In the genomic region with DNA sequence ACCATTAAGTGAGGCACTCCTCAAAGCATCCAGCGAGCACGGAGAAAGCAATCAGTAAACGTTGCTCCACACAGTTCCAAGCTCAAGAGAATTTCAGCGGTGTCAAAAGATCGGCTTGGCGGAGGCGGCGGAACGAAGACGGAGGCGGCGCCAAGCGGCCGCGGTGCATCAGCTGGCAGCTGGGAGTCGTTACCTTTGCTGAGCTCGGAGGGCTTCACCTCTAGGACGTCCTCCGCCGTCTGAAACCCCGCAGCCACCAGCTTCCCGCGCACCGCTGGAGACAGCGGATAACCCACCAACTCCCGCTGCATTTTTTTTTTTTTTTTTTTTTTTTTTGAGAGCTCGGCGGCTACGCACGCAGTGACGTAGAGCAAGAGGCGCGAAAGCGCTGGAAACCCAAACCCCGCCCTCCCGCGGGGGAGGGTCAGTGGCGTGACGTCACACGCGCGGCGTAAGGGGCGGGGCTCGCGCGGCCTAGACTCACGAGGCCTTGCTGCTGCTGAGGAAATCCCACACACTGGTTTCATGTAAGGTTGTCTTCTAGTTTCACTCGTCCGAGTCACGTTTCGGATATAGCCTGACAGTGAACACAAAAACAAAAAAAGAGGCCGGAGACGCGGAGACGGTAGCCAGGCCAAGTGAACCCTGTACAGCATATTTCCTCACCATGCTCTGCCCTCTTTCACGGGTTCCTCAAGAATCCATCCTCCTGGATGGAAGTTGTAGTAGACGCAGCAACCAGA, we compare ENCODE assay signal across 8 mouse cellular contexts. TPM values are rescaled to one million over a fixed set of nuclear protein-coding genes. Genes with fewer than 3 reads are reported as not detected.
DNase-seq lines count a peak whose midpoint lies in the region; ATAC-seq and TF ChIP-seq lines count a peak whose summit lies in the region.

No protein-coding gene starts in this region.

- H3K27ac ChIP-seq in forebrain, postnatal 0 days (ENCODE audit: low read depth, low read length) = peak overlapping the region; percentile 90
- peak overlapping the region; percentile 96 for H3K27ac ChIP-seq in lung, embryonic 16.5 days (ENCODE audit: low read length)

- H3K4me3 ChIP-seq in G1E (ENCODE audit: low read depth, low read length) = peak overlapping the region; percentile 75
- H3K4me3 ChIP-seq in forebrain, postnatal 0 days (ENCODE audit: low read depth, low read length) = peak overlapping the region; percentile 60
- H3K4me3 ChIP-seq in lung, embryonic 16.5 days (ENCODE audit: low read length) = peak overlapping the region; percentile 60

- H3K36me3 ChIP-seq in G1E (replicated peaks) = peaks cover 2% of the 10 kb centered on the region
- H3K36me3 ChIP-seq in forebrain, postnatal 0 days (ENCODE audit: insufficient read depth) = no peaks in the 10 kb centered on the region
- 0 out of 2 replicates have a peak, but pooled peaks cover 2% of the 10 kb centered on the region for H3K36me3 ChIP-seq in lung, embryonic 16.5 days (ENCODE audit: control insufficient read depth, insufficient read depth, low read length)

- H3K4me2 ChIP-seq in forebrain, postnatal 0 days (ENCODE audit: low read depth) = peak overlapping the region; percentile 63
- H3K4me2 ChIP-seq in lung, embryonic 16.5 days (ENCODE audit: low read depth, low read length) = peak overlapping the region; percentile 75

- H3K9ac ChIP-seq in forebrain, postnatal 0 days = peak overlapping the region; percentile 71
- peak overlapping the region; percentile 85 for H3K9ac ChIP-seq in lung, embryonic 16.5 days (ENCODE audit: low read length)

- peaks cover 14% of the 10 kb centered on the region for H3K4me1 ChIP-seq in G1E (ENCODE audit: insufficient read depth, low read depth, low read length)
- H3K4me1 ChIP-seq in forebrain, postnatal 0 days (ENCODE audit: insufficient read depth) = peaks cover 5% of the 10 kb centered on the region; the same call in 1 of the 2 replicates
- peaks cover 5% of the 10 kb centered on the region; the same call in 1 of the 2 replicates for H3K4me1 ChIP-seq in lung, embryonic 16.5 days (replicated peaks; ENCODE audit: control insufficient read depth, insufficient read depth, low read length)

- no peaks in the 10 kb centered on the region for H3K9me3 ChIP-seq in G1E (replicated peaks)
- H3K9me3 ChIP-seq in forebrain, postnatal 0 days (ENCODE audit: low read length) = no peaks in the 10 kb centered on the region
- no peaks in the 10 kb centered on the region for H3K9me3 ChIP-seq in lung, embryonic 16.5 days (ENCODE audit: control insufficient read depth, low read length)

- no peaks in the 10 kb centered on the region; the same call in 1 of the 2 replicates for H3K27me3 ChIP-seq in G1E (ENCODE audit: insufficient read depth, low read length)
- H3K27me3 ChIP-seq in forebrain, postnatal 0 days (ENCODE audit: insufficient read depth, low read length) = no peaks in the 10 kb centered on the region
- no peaks in the 10 kb centered on the region for H3K27me3 ChIP-seq in lung, embryonic 16.5 days (ENCODE audit: control insufficient read depth, insufficient read depth, low read depth, low read length)

- ATAC-seq in G1E (ENCODE audit: extremely low read depth, insufficient number of reproducible peaks, low FRiP score, poor library complexity, severe bottlenecking) = peak; percentile 73
- ATAC-seq in forebrain, postnatal 0 days = peak; percentile 98
- peak; percentile 92 to 97 for ATAC-seq in hematopoietic stem cell, adult 5-6 weeks (replicated peaks in 1 of 2; ENCODE audit: insufficient read depth in 1 of 2, low FRiP score in 2 of 2, low TSS enrichment in 1 of 2, low read depth in 1 of 2, poor library complexity in 2 of 2, severe bottlenecking in 2 of 2)
- peak; percentile 95 for ATAC-seq in lung, embryonic 16.5 days (ENCODE audit: low read depth)

- 2% methylated on average over 58 of the region's 58 CpGs for WGBS in forebrain, postnatal 0 days
- WGBS in lung, embryonic 16.5 days = 1% methylated on average over 55 of the region's 58 CpGs

- no peak for TF ChIP-seq CTCF in G1E (IDR thresholded peaks at IDR 0.05; ENCODE audit: low read depth, low read length)
- TF ChIP-seq CTCF in forebrain, postnatal 0 days (IDR thresholded peaks at IDR 0.05; ENCODE audit: low read depth) = peak; percentile 32; the same call in 1 of the 2 replicates

- DNase-seq in G1E (ENCODE audit: low spot score) = peak; percentile 77
- peak; percentile 94 to 99 for DNase-seq in cerebellum, adult 18-20 months
- peak; percentile 99 for DNase-seq in forebrain, postnatal 0 days
- DNase-seq in layer of hippocampus, adult 9-10 months (ENCODE audit: low spot score) = peak; percentile 86
- DNase-seq in ovary, postnatal 10 days (ENCODE audit: low spot score) = peak; percentile 95
- DNase-seq in thymus, postnatal 10 days (ENCODE audit: low spot score in 2 of 2) = peak; percentile 96 to 98

RNA-seq across cellular contexts. Expression of a gene that starts 0.5 kb away (rescaled TPM):
- total RNA-seq in G1E (2014; fragmentation: Nextera tagmentation) = 4.4 and 4.7 TPM in 2 replicates
- total RNA-seq in G1E (2017) = 3.8 and 5.8 TPM in 2 replicates
- 0.59 and 0.74 TPM in 2 replicates for polyA plus RNA-seq in G1E (2012)
- 1.9 and 4.0 TPM in 2 replicates for total RNA-seq in forebrain, postnatal 0 days (2014; rRNA removed)
- polyA plus RNA-seq in forebrain, postnatal 0 days (2015; fragmentation: Nextera tagmentation; extraction: Ambion mirVana) = 1.9 and 2.6 TPM in 2 replicates
- 7.3 and 13.4 TPM in 2 replicates for total RNA-seq in hematopoietic stem cell, adult 5-6 weeks (2017)
- polyA plus RNA-seq in lung, embryonic 16.5 days (2015; fragmentation: Nextera tagmentation; extraction: Ambion mirVana) = 8.4 and 9.4 TPM in 2 replicates

RNA-seq across cellular contexts. Expression of a gene that starts 0.6 kb away (rescaled TPM):
- total RNA-seq in G1E (2014; fragmentation: Nextera tagmentation) (not detected in 2 replicates), G1E (2017) (0.12 and 0.16 TPM in 2 replicates)
- polyA plus RNA-seq in G1E (2012) = not detected in 2 replicates
- 0.23 and 0.81 TPM in 2 replicates for total RNA-seq in forebrain, postnatal 0 days (2014; rRNA removed)
- polyA plus RNA-seq in forebrain, postnatal 0 days (2015; fragmentation: Nextera tagmentation; extraction: Ambion mirVana) = 0.03 and 0.23 TPM in 2 replicates
- total RNA-seq in hematopoietic stem cell, adult 5-6 weeks (2017) = 2.9 TPM in 1 of 2 replicates, not detected in the other
- polyA plus RNA-seq in lung, embryonic 16.5 days (2015; fragmentation: Nextera tagmentation; extraction: Ambion mirVana) = 0.52 and 0.62 TPM in 2 replicates

RNA-seq across cellular contexts. Expression of a gene that starts 45.5 kb away (rescaled TPM):
- total RNA-seq in G1E (2014; fragmentation: Nextera tagmentation) (not detected in 2 replicates), G1E (2017) (0.70 and 0.82 TPM in 2 replicates)
- not detected in 2 replicates for polyA plus RNA-seq in G1E (2012)
- total RNA-seq in forebrain, postnatal 0 days (2014; rRNA removed) = 72.6 and 85.0 TPM in 2 replicates
- polyA plus RNA-seq in forebrain, postnatal 0 days (2015; fragmentation: Nextera tagmentation; extraction: Ambion mirVana) = 14.3 and 18.9 TPM in 2 replicates
- 2.6 and 6.4 TPM in 2 replicates for total RNA-seq in hematopoietic stem cell, adult 5-6 weeks (2017)
- polyA plus RNA-seq in lung, embryonic 16.5 days (2015; fragmentation: Nextera tagmentation; extraction: Ambion mirVana) = 2.0 and 2.1 TPM in 2 replicates

Comparison
In these comparisons a context has a peak if more than half of its experiments do, and no peak if none do; other contexts are left out.
1. Peak in every context shown above with its lines: DNase-seq, ATAC-seq, H3K4me3 ChIP-seq and H3K27ac ChIP-seq.